Comparison of ENCODE assay signal across 8 mouse cellular contexts in genomic region chr17:6270840-6271239, GRCm38 (mm10). TPM values are rescaled to one million over a fixed set of nuclear protein-coding genes. Genes with fewer than 3 reads are reported as not detected.
DNase-seq lines count a peak whose midpoint lies in the region; ATAC-seq and TF ChIP-seq lines count a peak whose summit lies in the region.
"Not testable (repeated sequence)": the region's sequence is repeated elsewhere in the genome, so short reads cannot be mapped to it uniquely, and the experiment has no call there.

No protein-coding gene starts in this region.

- under 1% methylated on average over 25 of the region's 25 CpGs for WGBS in cerebellum, adult 2 months
- under 1% methylated on average over 25 of the region's 25 CpGs for WGBS in forebrain, embryonic 13.5 days
- under 1% methylated on average over 25 of the region's 25 CpGs for WGBS in kidney, embryonic 16.5 days
- under 1% methylated on average over 25 of the region's 25 CpGs for WGBS in liver, embryonic 15.5 days (ENCODE audit: insufficient replicate concordance)
- WGBS in midbrain, embryonic 15.5 days, result under 1% methylated on average over 25 of the region's 25 CpGs
- WGBS in stomach, postnatal 0 days, result under 1% methylated on average over 20 of the region's 25 CpGs

- H3K4me3 ChIP-seq in cerebellum, adult 2 months (replicated peaks; ENCODE audit: insufficient read depth, low read depth, low read length), result peak overlapping the region; percentile 30
- peak overlapping the region; percentile 48 for H3K4me3 ChIP-seq in forebrain, embryonic 13.5 days
- H3K4me3 ChIP-seq in kidney, embryonic 16.5 days (ENCODE audit: low read length), result peak overlapping the region; percentile 49
- H3K4me3 ChIP-seq in liver, embryonic 15.5 days (replicated peaks), result peak overlapping the region; percentile 51
- peak overlapping the region; percentile 51 for H3K4me3 ChIP-seq in midbrain, embryonic 15.5 days
- H3K4me3 ChIP-seq in stomach, postnatal 0 days (ENCODE audit: low read depth, low read length), result peak overlapping the region; percentile 49

- not testable (repeated sequence) for H3K27ac ChIP-seq in cerebellum, adult 2 months (ENCODE audit: insufficient read depth, low read length); forebrain, embryonic 13.5 days; kidney, embryonic 16.5 days (ENCODE audit: low read length); liver, embryonic 15.5 days (replicated peaks); midbrain, embryonic 15.5 days
- H3K27ac ChIP-seq in stomach, postnatal 0 days (replicated peaks), result 0 out of 2 replicates have a peak overlapping the region, but pooled peaks have one; percentile 49

- TF ChIP-seq EP300 in stomach, postnatal 0 days (optimal IDR thresholded peaks at IDR 0.05), result not testable (repeated sequence)

- H3K27me3 ChIP-seq in cerebellum, adult 2 months (ENCODE audit: control insufficient read depth, insufficient read depth, low read length); forebrain, embryonic 13.5 days; kidney, embryonic 16.5 days (ENCODE audit: insufficient read depth, low read length); liver, embryonic 15.5 days; midbrain, embryonic 15.5 days (replicated peaks); stomach, postnatal 0 days (ENCODE audit: control insufficient read depth, insufficient read depth, low read length): not testable (repeated sequence)

- not testable (repeated sequence) for TF ChIP-seq POLR2A in cerebellum, adult 2 months (IDR thresholded peaks at IDR 0.05; ENCODE audit: borderline replicate concordance, insufficient read depth, low read length)

- TF ChIP-seq CTCF in cerebellum, adult 2 months (IDR thresholded peaks at IDR 0.05; ENCODE audit: borderline replicate concordance, insufficient read depth, low read depth, low read length); stomach, postnatal 0 days (IDR thresholded peaks at IDR 0.05; ENCODE audit: low read depth): not testable (repeated sequence)

- ATAC-seq in CD4-positive, CD25-positive, alpha-beta regulatory T cell, adult 4 months, result peak; percentile 53
- ATAC-seq in forebrain, embryonic 13.5 days, result peak; percentile 0; the same call in 1 of the 2 replicates
- peak; percentile 16; the same call in 1 of the 2 replicates for ATAC-seq in kidney, embryonic 16.5 days (ENCODE audit: low FRiP score, low TSS enrichment)
- not testable (repeated sequence) for ATAC-seq in liver, embryonic 15.5 days (ENCODE audit: insufficient read depth); midbrain, embryonic 15.5 days (replicated peaks)
- ATAC-seq in stomach, postnatal 0 days (ENCODE audit: low FRiP score, low TSS enrichment), result 0 out of 2 replicates have a peak, but pooled peaks have one; percentile 27

- DNase-seq in cerebellum, adult 2 months, result not testable (repeated sequence)
- peak; percentile 16 for DNase-seq in heart, postnatal 4 days
- peak; percentile 77 for DNase-seq in stomach, postnatal 0 days (ENCODE audit: low spot score)

- H3K9ac ChIP-seq in forebrain, embryonic 13.5 days, result peak overlapping the region; percentile 64
- H3K9ac ChIP-seq in kidney, embryonic 16.5 days (replicated peaks; ENCODE audit: low read length), result peak overlapping the region; percentile 61
- H3K9ac ChIP-seq in liver, embryonic 15.5 days, result not testable (repeated sequence)
- peak overlapping the region; percentile 41; the same call in 1 of the 2 replicates for H3K9ac ChIP-seq in midbrain, embryonic 15.5 days
- peak overlapping the region; percentile 66 for H3K9ac ChIP-seq in stomach, postnatal 0 days (ENCODE audit: low read length)

- not testable (repeated sequence) for H3K36me3 ChIP-seq in forebrain, embryonic 13.5 days (ENCODE audit: poor library complexity, severe bottlenecking); kidney, embryonic 16.5 days (ENCODE audit: insufficient read depth, low read length); liver, embryonic 15.5 days (replicated peaks); midbrain, embryonic 15.5 days (replicated peaks); stomach, postnatal 0 days (ENCODE audit: control insufficient read depth, insufficient read depth, low read length)

- H3K4me1 ChIP-seq in cerebellum, adult 2 months (ENCODE audit: control insufficient read depth, insufficient read depth, low read length); forebrain, embryonic 13.5 days; kidney, embryonic 16.5 days (ENCODE audit: insufficient read depth, low read length); liver, embryonic 15.5 days (replicated peaks); midbrain, embryonic 15.5 days; stomach, postnatal 0 days (replicated peaks; ENCODE audit: control insufficient read depth, insufficient read depth): not testable (repeated sequence)

- H3K9me3 ChIP-seq in forebrain, embryonic 13.5 days (replicated peaks); kidney, embryonic 16.5 days (ENCODE audit: low read length); liver, embryonic 15.5 days (replicated peaks); midbrain, embryonic 15.5 days; stomach, postnatal 0 days (ENCODE audit: control insufficient read depth, low read length): not testable (repeated sequence)

- H3K4me2 ChIP-seq in forebrain, embryonic 13.5 days, result peak overlapping the region; percentile 66
- H3K4me2 ChIP-seq in kidney, embryonic 16.5 days (replicated peaks; ENCODE audit: low read depth, low read length), result peak overlapping the region; percentile 57
- H3K4me2 ChIP-seq in liver, embryonic 15.5 days, result peak overlapping the region; percentile 60
- peak overlapping the region; percentile 73 for H3K4me2 ChIP-seq in midbrain, embryonic 15.5 days
- peak overlapping the region; percentile 59 for H3K4me2 ChIP-seq in stomach, postnatal 0 days (replicated peaks; ENCODE audit: low read depth)

RNA-seq across cellular contexts. Expression of gene Tmem181a, which starts 14.2 kb away (rescaled TPM):
- 10 to 100 TPM; 14.7 to 19.1 TPM for polyA plus RNA-seq in CD4-positive, CD25-positive, alpha-beta regulatory T cell, adult 4 months (2017; shearing (Covaris generic))
- 83.8 and 86.6 TPM in 2 replicates for polyA plus RNA-seq in cerebellum, adult 2 months (2012; rRNA removed)
- 23.4 and 28.1 TPM in 2 replicates for polyA plus RNA-seq in forebrain, embryonic 13.5 days (2015; fragmentation: Nextera tagmentation; extraction: Ambion mirVana)
- total RNA-seq in heart, postnatal 4 days (2021), result 10 to 100 TPM; 12.6 to 13.0 TPM
- polyA plus RNA-seq in kidney, embryonic 16.5 days (2015; fragmentation: Nextera tagmentation; extraction: Ambion mirVana), result 13.3 and 13.8 TPM in 2 replicates
- 2.5 and 2.9 TPM in 2 replicates for polyA plus RNA-seq in liver, embryonic 15.5 days (2015; fragmentation: Nextera tagmentation; extraction: Ambion mirVana)
- 51.9 and 57.8 TPM in 2 replicates for polyA plus RNA-seq in midbrain, embryonic 15.5 days (2015; fragmentation: Nextera tagmentation; extraction: Ambion mirVana)
- polyA plus RNA-seq in stomach, postnatal 0 days (2015; fragmentation: Nextera tagmentation; extraction: Ambion mirVana), result 18.3 and 18.5 TPM in 2 replicates

RNA-seq across cellular contexts. Expression of gene Dynlt1a, which starts 46.5 kb away (rescaled TPM):
- polyA plus RNA-seq in CD4-positive, CD25-positive, alpha-beta regulatory T cell, adult 4 months (2017; shearing (Covaris generic)), result 10 to 100 TPM; 10.7 to 10.9 TPM
- 18.7 and 19.9 TPM in 2 replicates for polyA plus RNA-seq in cerebellum, adult 2 months (2012; rRNA removed)
- polyA plus RNA-seq in forebrain, embryonic 13.5 days (2015; fragmentation: Nextera tagmentation; extraction: Ambion mirVana), result 38.6 and 41.9 TPM in 2 replicates
- 1 to 10 TPM; 4.2 to 5.1 TPM for total RNA-seq in heart, postnatal 4 days (2021)
- polyA plus RNA-seq in kidney, embryonic 16.5 days (2015; fragmentation: Nextera tagmentation; extraction: Ambion mirVana), result 15.1 and 16.1 TPM in 2 replicates
- 5.5 and 5.6 TPM in 2 replicates for polyA plus RNA-seq in liver, embryonic 15.5 days (2015; fragmentation: Nextera tagmentation; extraction: Ambion mirVana)
- polyA plus RNA-seq in midbrain, embryonic 15.5 days (2015; fragmentation: Nextera tagmentation; extraction: Ambion mirVana), result 55.4 and 59.4 TPM in 2 replicates
- 5.9 and 6.3 TPM in 2 replicates for polyA plus RNA-seq in stomach, postnatal 0 days (2015; fragmentation: Nextera tagmentation; extraction: Ambion mirVana)
